Mouse (Mus musculus) gastrocnemius, postnatal 25 days (tissue): ENCODE measurements at regions not wholly inside any gene's neighbourhood (a gene's known extent, or its start where the extent isn't known, plus 50 kb on each side); places are given as distances from the start of the nearest gene placed in this dataset.

Experiments
- DNase-seq: peaks from one replicate; pipeline ENCODE4 v3.0.0; 2022

GRCm38 (mm10) chr2:128401359-128401758, 189.7 kb upstream of the Spdye4c start:
- no peak for DNase-seq

- no peak for DNase-seq
These were observed 187.7 kb upstream of the Spdye4c start for GRCm38 (mm10) chr2:128403143-128403935.

- no peak for DNase-seq
These were observed 186.6 kb upstream of the Spdye4c start for GRCm38 (mm10) chr2:128404405-128404804.

DNA sequence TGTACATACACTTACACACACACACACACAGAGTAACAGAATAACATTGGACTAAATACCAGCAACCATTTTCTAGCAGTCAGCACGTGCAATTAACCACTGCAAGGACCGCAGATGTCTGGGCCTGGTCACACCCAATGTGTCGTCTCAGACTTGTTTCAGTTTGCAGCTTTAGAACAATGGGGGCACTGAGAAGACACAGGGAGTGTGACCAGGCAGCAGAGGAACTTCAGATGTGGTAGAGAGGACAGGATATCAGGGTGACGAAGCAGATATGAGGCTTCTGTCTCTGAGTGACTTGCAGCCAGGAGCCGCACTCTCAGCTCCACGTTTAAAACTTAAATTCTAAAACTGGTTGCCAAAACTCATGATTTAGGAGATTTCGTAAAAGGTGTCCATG, 183.9 kb upstream of the Spdye4c start:
- DNase-seq = no peak

GRCm38 (mm10) chr2:128408718-128409117, 182.3 kb upstream of the Spdye4c start:
- DNase-seq = no peak

GRCm38 (mm10) chr2:128412352-128412751, 178.7 kb upstream of the Spdye4c start:
- peak; percentile 61 for DNase-seq

- no peak for DNase-seq
These were observed 178.0 kb upstream of the Spdye4c start for GRCm38 (mm10) chr2:128412974-128413373.

DNA sequence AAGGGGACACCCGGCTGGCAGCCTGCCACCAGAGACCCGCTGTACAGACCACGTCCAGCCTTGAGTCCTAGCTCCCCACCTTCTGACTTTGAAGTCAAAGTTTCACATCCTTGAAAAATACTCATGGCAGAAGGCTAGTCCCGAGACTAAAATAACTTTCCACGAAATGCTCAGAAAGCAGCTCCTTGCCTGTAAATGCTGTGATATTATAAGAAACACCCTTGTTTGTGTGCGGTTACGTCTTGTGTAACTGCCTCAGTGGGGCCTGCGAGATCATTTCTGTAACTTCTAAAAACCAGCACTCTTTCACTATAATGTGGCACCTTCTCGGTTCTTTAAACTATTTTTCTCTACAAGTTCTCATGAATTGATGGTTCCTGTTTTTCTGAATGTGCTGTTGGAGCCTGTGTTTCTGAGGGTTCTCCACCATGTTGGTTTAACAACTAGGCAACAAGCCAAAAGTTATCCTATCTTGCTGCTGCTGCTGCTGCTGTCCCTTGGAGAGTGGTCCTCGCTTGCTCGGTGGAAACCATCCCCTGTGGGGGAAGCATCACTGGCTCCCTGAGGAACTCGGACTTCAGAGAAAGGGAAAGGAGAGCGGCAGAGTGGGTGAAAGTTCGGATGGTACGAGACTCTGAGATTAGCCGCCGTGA, 176.3 kb upstream of the Spdye4c start:
- DNase-seq = no peak

DNA sequence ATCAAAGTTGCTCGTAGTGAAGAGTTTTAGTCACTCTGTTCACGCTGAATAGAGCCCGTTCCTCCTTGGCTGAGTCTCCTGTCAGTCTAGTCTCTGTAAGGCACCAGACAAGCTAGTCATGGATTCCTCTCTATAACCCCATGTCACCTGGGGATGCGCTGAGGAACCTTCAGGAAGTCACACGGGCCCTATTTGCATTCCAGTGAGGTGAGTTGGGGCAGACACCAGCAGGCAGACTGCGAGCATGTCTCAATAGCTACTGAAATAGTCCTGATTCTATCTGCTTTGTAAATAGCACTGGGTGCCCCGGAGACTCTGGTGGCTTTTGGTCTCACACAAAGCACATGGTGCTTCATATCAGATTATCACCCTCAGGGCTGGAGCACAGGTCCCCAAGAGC, 174.6 kb upstream of the Spdye4c start:
- no peak for DNase-seq

DNA sequence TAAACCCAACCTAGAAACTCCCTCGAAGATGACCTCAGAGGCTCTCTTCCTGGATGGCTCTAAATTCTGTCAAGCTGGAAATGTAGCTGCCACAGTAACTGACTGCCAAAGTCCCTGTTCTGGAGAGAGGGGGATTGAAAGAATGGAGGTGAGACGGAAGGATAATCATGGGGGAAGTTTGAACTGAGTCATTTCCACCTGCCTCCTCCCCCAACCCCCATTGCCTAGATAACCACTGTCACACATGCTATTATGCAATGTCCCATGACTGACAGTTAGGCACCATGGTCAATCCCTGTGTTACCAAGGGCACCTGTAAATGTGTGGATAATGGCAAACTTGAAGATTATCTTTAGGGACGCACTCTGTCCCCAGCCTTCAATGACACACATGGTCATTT, 172.0 kb upstream of the Spdye4c start:
- DNase-seq = no peak

DNA sequence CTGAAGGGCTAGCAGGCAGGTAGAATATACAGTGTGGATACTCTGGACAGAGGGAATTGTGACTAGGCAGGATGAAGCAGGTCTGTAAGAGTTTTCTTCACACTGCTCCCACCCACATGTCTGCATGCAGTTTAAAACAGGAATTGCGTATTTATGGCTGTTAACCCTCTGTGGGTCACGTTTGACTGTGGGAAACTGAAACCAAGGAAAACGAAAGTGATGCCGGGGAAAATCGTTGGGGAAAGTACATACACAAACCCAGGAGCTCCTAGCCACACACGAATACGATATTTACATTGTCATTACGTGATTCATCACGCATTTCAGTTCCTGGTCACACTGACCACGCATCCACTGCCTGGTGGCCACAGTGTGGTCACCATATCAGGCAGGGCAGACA, 170.6 kb upstream of the Spdye4c start:
- no peak for DNase-seq

DNA sequence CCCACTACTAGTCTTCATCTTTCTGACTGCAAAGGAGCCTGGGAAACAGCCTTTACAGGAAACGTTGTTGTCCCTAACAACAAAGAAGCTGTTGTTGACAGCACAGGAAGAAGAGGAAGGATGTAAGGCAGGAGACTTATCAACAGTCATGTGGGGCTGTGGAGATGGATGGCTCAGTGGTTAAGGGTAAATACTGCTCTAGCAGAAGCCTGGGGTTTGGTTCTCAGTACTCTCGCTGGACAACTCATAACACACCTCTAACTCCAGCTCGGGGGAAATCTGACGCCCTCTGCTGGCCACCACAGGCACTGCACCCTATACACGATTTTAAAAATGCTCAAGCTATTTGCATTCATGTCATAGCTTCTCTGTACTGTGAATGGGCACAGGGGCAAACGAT, 168.3 kb upstream of the Spdye4c start:
- DNase-seq = no peak

DNA sequence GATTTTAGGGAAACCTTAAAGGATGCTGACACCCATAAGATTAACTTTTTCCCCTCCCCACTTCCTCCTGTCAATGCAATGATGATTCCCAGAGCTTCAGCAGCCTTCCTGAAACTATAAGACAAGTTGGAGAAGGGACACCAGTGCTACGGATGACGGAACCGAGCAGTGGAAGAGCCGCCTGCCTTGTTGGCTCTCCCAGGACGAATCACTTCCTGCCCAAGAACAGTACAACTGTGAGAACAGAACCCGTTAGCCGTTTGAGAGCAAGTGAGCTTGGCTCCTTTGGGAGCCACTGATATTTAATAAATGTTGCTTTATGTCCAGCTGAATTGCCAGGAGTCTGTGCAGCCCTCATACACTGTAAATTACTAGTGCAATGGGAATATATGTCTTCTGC, 166.8 kb upstream of the Spdye4c start:
- no peak for DNase-seq

GRCm38 (mm10) chr2:128427181-128427880, 163.7 kb upstream of the Spdye4c start:
- no peak for DNase-seq

DNA sequence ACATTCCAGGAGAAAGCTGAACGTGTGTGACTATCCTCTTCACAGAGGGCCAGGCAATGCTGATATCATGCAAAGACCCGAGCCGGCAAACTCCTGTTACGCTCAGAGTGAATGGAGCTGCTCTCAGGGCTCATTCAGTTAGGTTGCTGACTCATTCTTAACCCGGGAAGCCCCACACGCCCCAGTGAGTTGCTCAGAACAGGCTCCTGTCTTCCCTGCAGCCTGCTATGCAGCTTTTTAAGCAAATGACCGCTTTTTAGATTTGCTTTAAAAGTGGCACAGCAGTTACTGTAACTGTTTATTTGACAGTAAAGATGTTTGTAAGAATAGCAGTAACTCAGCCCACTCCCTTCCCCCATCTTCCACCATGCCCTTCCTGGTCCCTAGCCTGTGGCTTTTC, 162.9 kb upstream of the Spdye4c start:
- DNase-seq = no peak

DNA sequence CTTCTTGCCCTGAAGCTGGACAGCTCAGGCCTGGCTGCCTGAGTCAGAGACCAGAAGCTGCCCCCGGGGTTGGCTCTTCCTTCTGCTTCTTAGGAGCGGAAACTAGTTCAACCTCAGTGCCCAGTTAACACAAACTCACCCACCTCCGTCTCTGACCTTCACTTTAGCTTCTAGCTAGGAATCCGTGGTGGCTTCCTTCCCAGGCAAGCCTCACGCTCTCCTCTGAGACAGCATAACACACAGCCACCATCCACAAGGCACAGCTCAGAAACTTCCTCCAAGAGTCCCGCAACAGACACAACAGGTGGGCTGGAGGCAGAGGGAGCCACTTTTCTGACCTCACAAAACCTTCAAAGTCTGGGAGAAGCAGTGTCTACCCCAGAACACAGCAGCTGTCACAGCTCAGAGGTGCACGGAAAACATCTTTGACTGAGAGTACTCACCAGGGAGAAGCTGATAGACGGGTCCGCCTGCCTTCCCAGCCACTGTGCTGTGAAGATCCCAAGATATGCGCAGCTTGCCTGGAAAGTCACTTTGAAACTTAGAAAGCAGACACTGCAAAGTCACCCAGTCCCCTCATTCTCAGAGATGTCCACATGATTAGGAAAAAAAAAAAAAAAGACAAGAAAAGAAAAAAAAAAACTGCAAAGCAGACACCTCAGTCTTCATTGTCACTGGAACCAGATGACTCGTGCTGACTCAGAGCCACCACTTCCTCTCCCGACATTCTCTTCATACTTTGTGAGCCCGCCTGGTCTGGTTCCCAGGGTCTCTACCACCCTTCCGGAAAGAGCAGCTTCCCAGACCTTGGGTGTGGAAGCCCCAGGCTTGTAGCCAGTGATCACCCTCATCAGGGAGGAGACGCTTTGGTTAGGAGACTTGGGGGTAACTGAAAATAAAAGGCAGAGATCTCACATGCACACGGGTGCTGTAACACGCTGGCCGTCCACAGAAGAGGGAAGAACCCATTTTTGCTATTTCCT, 162.1 kb upstream of the Spdye4c start:
- DNase-seq = peak; percentile 72

DNA sequence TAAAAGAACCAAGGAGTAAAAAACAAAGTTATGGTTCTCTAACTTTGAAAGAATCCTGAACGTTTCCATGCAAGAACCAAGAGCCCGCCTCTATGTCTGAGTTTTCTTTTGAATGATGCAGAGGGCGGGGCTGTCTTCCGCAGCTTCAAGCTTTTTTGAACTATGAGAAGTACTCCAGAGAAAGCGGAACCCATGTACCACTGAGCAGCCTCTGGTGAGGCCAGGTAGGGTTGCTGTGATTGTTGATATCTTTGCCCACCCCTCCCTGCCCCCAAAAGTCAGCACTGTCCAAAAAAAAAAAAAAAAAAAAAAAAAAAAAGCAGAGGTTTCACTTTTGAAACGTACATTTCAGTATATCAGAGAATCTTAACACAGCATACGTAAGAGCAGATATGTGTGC, 161.2 kb upstream of the Spdye4c start:
- no peak for DNase-seq

DNA sequence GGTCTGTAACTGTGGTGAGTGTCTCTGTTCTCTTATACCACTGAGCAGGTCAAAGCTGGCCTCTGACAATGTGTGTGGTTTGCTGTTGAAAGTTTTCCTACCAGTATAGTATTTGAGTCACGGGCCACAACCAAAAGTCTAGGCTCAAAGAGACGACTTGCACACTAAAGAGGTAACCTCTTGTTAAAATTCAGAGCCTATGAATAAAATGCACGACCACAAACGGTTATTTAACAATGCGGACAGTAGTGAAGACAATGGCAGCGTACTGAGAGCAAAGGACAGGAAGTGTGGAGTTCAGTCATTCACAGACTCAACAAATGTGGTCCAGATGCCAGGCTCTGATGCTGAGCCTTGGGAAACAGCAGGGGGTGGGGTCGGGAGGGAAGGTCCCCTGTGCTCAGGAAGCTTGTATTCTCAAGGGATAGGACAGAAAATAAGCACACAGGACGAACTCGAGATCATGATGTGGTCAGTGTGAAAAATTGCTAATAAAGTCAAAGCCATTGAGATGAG, 160.2 kb upstream of the Spdye4c start:
- no peak for DNase-seq

GRCm38 (mm10) chr2:128431751-128432150, 159.3 kb upstream of the Spdye4c start:
- peak; percentile 40 for DNase-seq

DNA sequence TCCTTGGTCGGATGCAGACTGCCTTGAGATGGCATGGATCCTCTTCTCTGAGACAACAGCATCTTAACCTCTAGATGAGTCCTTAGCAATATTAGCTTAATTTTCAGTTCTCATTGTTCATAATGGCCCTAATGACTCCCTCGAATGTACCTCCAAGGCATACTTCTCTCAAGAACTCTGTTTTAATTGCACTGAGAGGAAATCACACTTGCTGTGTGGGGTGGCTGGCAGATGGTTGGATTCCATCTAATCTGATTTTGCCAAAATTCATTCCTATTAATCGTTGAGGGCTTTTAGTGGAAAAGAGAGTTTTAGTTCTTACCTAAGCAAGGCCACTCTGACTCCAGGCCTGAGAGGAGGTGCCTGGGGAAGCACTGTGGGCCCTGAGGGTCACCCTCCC, 158.3 kb upstream of the Spdye4c start:
- DNase-seq = no peak

DNA sequence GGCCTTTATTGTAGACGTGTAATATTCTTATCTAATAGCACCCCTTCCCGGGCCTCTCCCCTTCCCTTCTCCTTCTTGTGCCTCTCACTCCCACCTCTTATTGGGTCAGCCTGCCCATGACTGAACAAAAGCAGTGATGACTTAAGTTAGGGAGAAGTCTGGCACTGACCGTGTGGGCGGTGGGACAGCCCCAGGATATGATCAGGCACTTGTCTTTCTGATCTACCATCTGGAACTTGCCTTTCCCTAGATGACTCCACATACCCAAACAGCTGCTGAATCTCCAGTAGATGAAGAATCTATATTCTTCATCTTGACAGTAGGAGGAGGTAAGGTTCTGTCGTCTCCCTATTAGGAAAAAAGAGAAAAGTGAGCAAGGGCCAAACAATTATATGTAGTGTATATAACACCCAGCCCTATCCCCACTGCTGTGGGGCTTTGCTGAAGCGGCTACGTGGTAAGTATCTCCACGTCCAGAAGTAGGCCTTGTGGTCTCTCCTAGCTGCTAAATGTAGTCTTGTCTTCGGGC, 157.4 kb upstream of the Spdye4c start:
- no peak for DNase-seq
